In genomic region chr17:56265011-56265410, GRCm38 (mm10) we compare ENCODE assay signal across 19 mouse cellular contexts. TPM values are rescaled to one million over a fixed set of nuclear protein-coding genes. Genes with fewer than 3 reads are reported as not detected.
A peak's percentile ranks its signal among the peaks of the same experiment; 100 is the strongest.
DNase-seq lines count a peak whose midpoint lies in the region; ATAC-seq and TF ChIP-seq lines count a peak whose summit lies in the region.
"Had no signal": no experiment of that assay in that cellular context is flagged by ENCODE, and none has a peak within 500 bp of the region (broad histone marks: within the 10 kb centered on the region; RNA-seq: fewer than 3 reads in every experiment).

No protein-coding gene starts in this region.

- no peaks in the 10 kb centered on the region for H3K27me3 ChIP-seq in spleen, adult 2 months (ENCODE audit: control insufficient read depth, insufficient read depth, low read length)
- no peaks in the 10 kb centered on the region for H3K27me3 ChIP-seq in thymus, adult 2 months (ENCODE audit: control insufficient read depth, insufficient read depth, low read length)
- H3K27me3 ChIP-seq: embryonic facial prominence, embryonic 12.5 days; hindbrain, embryonic 13.5 days; Patski; stomach, embryonic 15.5 days had no signal

- peaks cover 7% of the 10 kb centered on the region for H3K36me3 ChIP-seq in spleen, adult 2 months (ENCODE audit: control insufficient read depth, insufficient read depth, low read length)
- H3K36me3 ChIP-seq in thymus, adult 2 months (ENCODE audit: control insufficient read depth, insufficient read depth, low read length), result peaks cover 15% of the 10 kb centered on the region

- peak overlapping the region; percentile 82 for H3K27ac ChIP-seq in spleen, adult 2 months (ENCODE audit: insufficient read depth, low read length)
- no peak overlapping the region for H3K27ac ChIP-seq in thymus, adult 2 months (ENCODE audit: control insufficient read depth, insufficient read depth, low read length)
- H3K27ac ChIP-seq: embryonic facial prominence, embryonic 12.5 days; hindbrain, embryonic 13.5 days; liver, embryonic 14.5 days; stomach, embryonic 15.5 days had no signal

- H3K4me3 ChIP-seq in spleen, adult 2 months (ENCODE audit: extremely low read depth, insufficient read depth, insufficient read length), result no peak overlapping the region
- no peak overlapping the region for H3K4me3 ChIP-seq in thymus, adult 2 months (ENCODE audit: control insufficient read depth, insufficient read depth, low read length)
- H3K4me3 ChIP-seq: embryonic facial prominence, embryonic 12.5 days; hindbrain, embryonic 13.5 days; stomach, embryonic 15.5 days had no signal

- DNase-seq in kidney, postnatal 10 days, result peak; percentile 15
- DNase-seq in kidney, adult 18-20 months, result no peak
- DNase-seq in spleen, adult 2 months (ENCODE audit: low read depth in 1 of 2, low spot score in 2 of 2), result peak; percentile 54 to 67
- DNase-seq in spleen, adult 12 weeks (ENCODE audit: low spot score), result no peak
- no peak for DNase-seq in thymus, adult 2 months
- no peak for DNase-seq in cerebellum, postnatal 14 days
- DNase-seq: cerebellum, postnatal 25 days; thymus, postnatal 25 days had no signal

- 36% methylated on average over 4 of the region's 4 CpGs for WGBS in spleen, adult 2 months
- 79% methylated on average over 4 of the region's 4 CpGs for WGBS in thymus, adult 2 months

- TF ChIP-seq CTCF in spleen, adult 2 months (IDR thresholded peaks at IDR 0.05; ENCODE audit: extremely low read depth, insufficient read depth, insufficient read length, insufficient replicate concordance), result no peak
- TF ChIP-seq CTCF in thymus, adult 2 months (IDR thresholded peaks at IDR 0.05; ENCODE audit: borderline replicate concordance, control insufficient read depth, extremely low read depth, insufficient read depth, low read length, poor library complexity), result no peak

- peak; percentile 52 for ATAC-seq in granulocyte monocyte progenitor cell, adult 5-6 weeks (replicated peaks; ENCODE audit: poor library complexity, severe bottlenecking)
- ATAC-seq: intestine, embryonic 16.5 days; Patski had no signal

- TF ChIP-seq POLR2A in spleen, adult 2 months (IDR thresholded peaks at IDR 0.05; ENCODE audit: low read depth, low read length), result no peak
- no peak for TF ChIP-seq POLR2A in thymus, adult 2 months (IDR thresholded peaks at IDR 0.05; ENCODE audit: control insufficient read depth, extremely low read depth, insufficient read depth, low read length, poor library complexity)

- H3K4me1 ChIP-seq in spleen, adult 2 months (ENCODE audit: control insufficient read depth, insufficient read depth, insufficient read length), result peaks cover 17% of the 10 kb centered on the region; the same call in 1 of the 2 replicates
- H3K4me1 ChIP-seq in thymus, adult 2 months (replicated peaks; ENCODE audit: control insufficient read depth, insufficient read depth, low read length), result peaks cover 6% of the 10 kb centered on the region

RNA-seq across cellular contexts. Expression of gene Fem1a, which starts 8.4 kb away (rescaled TPM):
- polyA plus RNA-seq in spleen, adult 2 months (2012; rRNA removed), result 21.1 and 29.0 TPM in 2 replicates
- 16.8 and 17.3 TPM in 2 replicates for total RNA-seq in granulocyte monocyte progenitor cell, adult 5-6 weeks (2014; fragmentation: Nextera tagmentation)
- 25.6 and 26.5 TPM in 2 replicates for total RNA-seq in granulocyte monocyte progenitor cell, adult 5-6 weeks (2017)
- 43.1 and 45.2 TPM in 2 replicates for polyA plus RNA-seq in thymus, adult 2 months (2012; rRNA removed)

RNA-seq across cellular contexts. Expression of gene Ticam1, which starts 11.6 kb away (rescaled TPM):
- polyA plus RNA-seq in spleen, adult 2 months (2012; rRNA removed), result 20.5 and 21.6 TPM in 2 replicates
- total RNA-seq in granulocyte monocyte progenitor cell, adult 5-6 weeks (2014; fragmentation: Nextera tagmentation), result 8.2 and 14.5 TPM in 2 replicates
- total RNA-seq in granulocyte monocyte progenitor cell, adult 5-6 weeks (2017), result 2.7 and 6.1 TPM in 2 replicates
- polyA plus RNA-seq in thymus, adult 2 months (2012; rRNA removed), result 21.6 and 23.1 TPM in 2 replicates

RNA-seq across cellular contexts. Expression of gene Plin3, which starts 27.7 kb away (rescaled TPM):
- polyA plus RNA-seq in spleen, adult 2 months (2012; rRNA removed), result 13.4 and 17.3 TPM in 2 replicates
- total RNA-seq in granulocyte monocyte progenitor cell, adult 5-6 weeks (2014; fragmentation: Nextera tagmentation), result 17.0 and 19.3 TPM in 2 replicates
- 29.0 and 29.2 TPM in 2 replicates for total RNA-seq in granulocyte monocyte progenitor cell, adult 5-6 weeks (2017)
- polyA plus RNA-seq in thymus, adult 2 months (2012; rRNA removed), result 29.3 and 33.0 TPM in 2 replicates

RNA-seq across cellular contexts. Expression of gene Arrdc5, which starts 35.1 kb away (rescaled TPM):
- polyA plus RNA-seq in spleen, adult 2 months (2012; rRNA removed), result 0.12 TPM in 1 of 2 replicates, not detected in the other
- not detected in 2 replicates for total RNA-seq in granulocyte monocyte progenitor cell, adult 5-6 weeks (2014; fragmentation: Nextera tagmentation)
- not detected in 2 replicates for total RNA-seq in granulocyte monocyte progenitor cell, adult 5-6 weeks (2017)
- polyA plus RNA-seq in thymus, adult 2 months (2012; rRNA removed), result not detected in 2 replicates
- total RNA-seq: layer of hippocampus, adult 18-20 months; left cerebral cortex, postnatal 25 days; megakaryocyte-erythroid progenitor cell, adult 5-6 weeks had no signal
- polyA plus RNA-seq: embryonic facial prominence, embryonic 12.5 days; forebrain, embryonic 11.5 days; hindbrain, embryonic 13.5 days; intestine, embryonic 16.5 days; liver, embryonic 14.5 days; Patski; stomach, embryonic 15.5 days had no signal

RNA-seq across cellular contexts. Expression of gene Uhrf1, which starts 38.1 kb away (rescaled TPM):
- polyA plus RNA-seq in spleen, adult 2 months (2012; rRNA removed), result 16.5 and 23.9 TPM in 2 replicates
- 149 and 159 TPM in 2 replicates for total RNA-seq in granulocyte monocyte progenitor cell, adult 5-6 weeks (2014; fragmentation: Nextera tagmentation)
- total RNA-seq in granulocyte monocyte progenitor cell, adult 5-6 weeks (2017), result 168 and 171 TPM in 2 replicates
- 154 and 258 TPM in 2 replicates for polyA plus RNA-seq in thymus, adult 2 months (2012; rRNA removed)

Comparison
In these comparisons a context has a peak if more than half of its experiments do, and no peak if none do; other contexts are left out.
1. DNase-seq: peak in kidney, postnatal 10 days (single experiment) and spleen, adult 2 months (2 of 2); none in kidney, adult 18-20 months (single experiment), spleen, adult 12 weeks (single experiment), thymus, adult 2 months (single experiment) and cerebellum, postnatal 14 days (0 of 2).